Mouse (Mus musculus) midbrain, embryonic 14.5 days (tissue): ENCODE data around the gene Bag2. TPM values are rescaled to one million over a fixed set of nuclear protein-coding genes. Genes with fewer than 3 reads are reported as not detected.

Source experiments
- ATAC-seq: fragments of 200-750 bp; cut with Nextera tagmentation; 2 replicates; pipeline ENCODE4 v1.8.0; 2017; ENCODE audit warnings: moderate number of reproducible peaks, moderate library complexity; ENCODE audit not compliant: low FRiP score, low TSS enrichment
- DNase-seq: peaks from one replicate; pipeline ENCODE4 v3.0.0-alpha.2; 2015
- H3K27ac ChIP-seq: fragments of 300-500 bp; sonication (generic); replicated peaks from 2 replicates; pipeline ENCODE4 v1.5.1; 2014; ENCODE audit warnings: mild to moderate bottlenecking, low read depth, low read length, moderate library complexity
- H3K27me3 ChIP-seq: fragments of 300-500 bp; sonication (generic); 2 replicates; pipeline ENCODE4 v1.6.1; 2014; ENCODE audit warnings: low read length, control low read depth, mixed read lengths; ENCODE audit not compliant: control insufficient read depth, insufficient read depth
- H3K36me3 ChIP-seq: fragments of 300-500 bp; sonication (generic); 2 replicates; pipeline ENCODE4 v1.6.1; 2014; ENCODE audit warnings: low read length, control low read depth; ENCODE audit not compliant: control insufficient read depth, insufficient read depth
- H3K4me1 ChIP-seq: fragments of 300-500 bp; sonication (generic); 2 replicates; pipeline ENCODE4 v1.6.1; 2014; ENCODE audit warnings: mild to moderate bottlenecking, antibody characterized with exemption, low read length, control low read depth; ENCODE audit not compliant: control insufficient read depth, insufficient read depth
- H3K4me2 ChIP-seq: fragments of 300-500 bp; sonication (generic); 2 replicates; pipeline ENCODE4 v1.6.1; 2014; ENCODE audit warnings: mild to moderate bottlenecking, low read length, moderate library complexity
- H3K4me3 ChIP-seq: fragments of 300-500 bp; sonication (generic); replicated peaks from 2 replicates; pipeline ENCODE4 v1.5.1; 2014; ENCODE audit warnings: low read depth, low read length
- H3K9ac ChIP-seq: fragments of 300-500 bp; sonication (generic); replicated peaks from 2 replicates; pipeline ENCODE4 v1.6.1; 2014; ENCODE audit warnings: mild to moderate bottlenecking, low read length, moderate library complexity
- H3K9me3 ChIP-seq: fragments of 300-500 bp; sonication (generic); 2 replicates; pipeline ENCODE4 v1.6.1; 2016; ENCODE audit warnings: low read length, control low read depth, mixed read lengths; ENCODE audit not compliant: control insufficient read depth
- WGBS: fragments of 180-500 bp; shearing (Covaris S2); extraction: QIAGEN DNeasy Blood & Tissue Kit; methylation state at CpG from one replicate; pipeline ENCODE4 v1.1.7; 2014; 5-methylcytosine and 5-hydroxymethylcytosine counted together
- polyA plus RNA-seq: library from polyadenylated mRNA; unstranded; fragments of >200 nt; fragmentation: Nextera tagmentation; extraction: Ambion mirVana; gene quantifications from 2 replicates; pipeline ENCODE4 v1.2.1, GENCODE M21; 2014

The Bag2 gene
- polyA plus RNA-seq: 19.8 and 22.2 TPM in 2 replicates

DNA sequence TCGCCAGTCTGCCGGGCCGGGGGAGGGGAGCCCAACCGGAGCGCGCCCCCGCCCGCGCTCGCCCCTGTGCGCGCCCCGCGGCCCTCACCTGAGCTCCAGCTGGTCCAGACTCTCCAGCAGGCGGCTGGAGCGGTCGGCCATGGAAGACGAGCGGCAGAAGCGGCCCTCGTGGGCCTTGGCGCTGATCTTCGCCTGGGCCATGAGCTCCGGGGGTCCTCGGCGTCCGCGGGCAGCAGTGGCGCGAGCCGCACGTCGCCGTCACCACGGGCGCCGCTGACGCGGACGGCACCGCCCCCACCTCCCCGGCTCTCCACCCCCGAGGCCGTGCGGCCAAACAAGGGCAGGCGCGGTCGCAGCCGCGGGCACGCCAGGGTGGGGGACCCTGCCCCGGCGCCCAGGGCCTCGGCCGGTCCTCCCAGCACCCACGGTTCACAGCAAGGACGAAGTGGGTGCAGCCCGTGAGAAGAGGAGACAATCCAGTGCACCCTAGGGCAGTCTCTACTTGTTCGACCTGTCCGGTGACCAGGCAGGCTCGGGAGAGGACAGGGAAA is at the start of gene Bag2:
Gene Bag2, minus strand, starts transcription at position 305 of the 551 bp plus-strand sequence.
- no peaks in the 10 kb centered on the region for H3K27me3 ChIP-seq
- H3K36me3 ChIP-seq: peaks cover 8% of the 10 kb centered on the region
- H3K4me2 ChIP-seq: peak within 1 kb of the TSS; percentile 93
- H3K27ac ChIP-seq: 0 out of 2 replicates have a peak within 1 kb of the TSS, but pooled peaks have one; percentile 41
- H3K9me3 ChIP-seq: no peaks in the 10 kb centered on the region
- peak; percentile 74 for DNase-seq
- H3K4me1 ChIP-seq: 0 out of 2 replicates have a peak, but pooled peaks cover 5% of the 10 kb centered on the region
- ATAC-seq: peak; percentile 83
- H3K4me3 ChIP-seq: peak within 1 kb of the TSS; percentile 69
- H3K9ac ChIP-seq: peak within 1 kb of the TSS; percentile 83
- 0% methylated on average over 61 of the region's 61 CpGs for WGBS

- no peak overlapping the region for H3K4me2 ChIP-seq
- H3K4me1 ChIP-seq: no peaks in the 10 kb centered on the region
- no peaks in the 10 kb centered on the region for H3K9me3 ChIP-seq
- WGBS: 95% methylated on average over 2 of the region's 2 CpGs
- H3K4me3 ChIP-seq: no peak overlapping the region
- H3K36me3 ChIP-seq: peaks cover 74% of the 10 kb centered on the region
- no peak overlapping the region for H3K27ac ChIP-seq
- no peaks in the 10 kb centered on the region for H3K27me3 ChIP-seq
- ATAC-seq: no peak
- no peak overlapping the region for H3K9ac ChIP-seq
- no peak for DNase-seq
Measured at GRCm38 (mm10) chr1:33803323-33803722, 45.7 kb upstream of the Bag2 start.

- Histone ChIP-seq H3K27me3 (no peaks in the 10 kb centered on the region), H3K4me1 (no peaks in the 10 kb centered on the region), H3K9ac (no peak overlapping the region), H3K4me3 (no peak overlapping the region), H3K36me3 (peaks cover 64% of the 10 kb centered on the region), H3K27ac (no peak overlapping the region), H3K4me2 (no peak overlapping the region), H3K9me3 (no peaks in the 10 kb centered on the region)
- no peak for DNase-seq
- ATAC-seq: no peak
- 88% methylated on average over 3 of the region's 3 CpGs for WGBS
Measured at GRCm38 (mm10) chr1:33799620-33800019, 42.0 kb upstream of the Bag2 start.

- no peaks in the 10 kb centered on the region for H3K27me3 ChIP-seq
- ATAC-seq (no peak), DNase-seq (no peak)
- no peak overlapping the region for H3K9ac ChIP-seq
- WGBS: 73% methylated on average over 3 of the region's 3 CpGs
- H3K27ac ChIP-seq: no peak overlapping the region
- no peaks in the 10 kb centered on the region for H3K9me3 ChIP-seq
- H3K36me3 ChIP-seq: 0 out of 2 replicates have a peak, but pooled peaks cover 6% of the 10 kb centered on the region
- no peak overlapping the region for H3K4me2 ChIP-seq
- H3K4me1 ChIP-seq: no peaks in the 10 kb centered on the region
- no peak overlapping the region for H3K4me3 ChIP-seq
Measured at GRCm38 (mm10) chr1:33788493-33788892, 30.9 kb upstream of the Bag2 start.

GRCm38 (mm10) chr1:33788072-33788471 is 30.5 kb upstream of the Bag2 start:
- Histone ChIP-seq H3K27ac (no peak overlapping the region), H3K4me3 (no peak overlapping the region), H3K27me3 (no peaks in the 10 kb centered on the region), H3K36me3 (0 out of 2 replicates have a peak, but pooled peaks cover 8% of the 10 kb centered on the region), H3K4me2 (no peak overlapping the region), H3K4me1 (no peaks in the 10 kb centered on the region), H3K9me3 (no peaks in the 10 kb centered on the region), H3K9ac (no peak overlapping the region)
- ATAC-seq: no peak
- no peak for DNase-seq
- 86% methylated on average over 5 of the region's 5 CpGs for WGBS

DNA sequence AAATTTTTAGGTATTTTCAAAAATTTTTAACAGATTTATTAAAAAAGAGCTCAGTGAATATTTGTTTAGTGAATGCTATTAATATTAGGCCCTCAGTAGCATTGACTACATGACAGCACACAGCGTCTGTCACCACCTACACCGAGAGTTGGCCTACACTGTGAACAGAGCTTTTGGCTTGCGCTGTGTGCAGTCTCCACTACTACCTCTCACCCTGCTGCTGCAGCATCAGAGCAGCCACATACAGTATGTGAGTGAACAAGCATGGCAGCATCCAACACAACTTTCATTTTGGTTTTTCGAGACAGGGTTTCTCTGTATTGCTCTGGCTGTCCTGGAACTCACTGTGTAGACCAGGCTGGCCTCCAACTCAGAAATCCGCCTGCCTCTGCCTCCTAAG is 27.0 kb upstream of the Bag2 start:
- 96% methylated on average over 5 of the region's 5 CpGs for WGBS
- H3K4me1 ChIP-seq: no peaks in the 10 kb centered on the region
- H3K27ac ChIP-seq: no peak overlapping the region
- no peak overlapping the region for H3K4me2 ChIP-seq
- ATAC-seq: no peak
- peaks cover 25% of the 10 kb centered on the region for H3K36me3 ChIP-seq
- no peak overlapping the region for H3K4me3 ChIP-seq
- H3K27me3 ChIP-seq: no peaks in the 10 kb centered on the region
- H3K9me3 ChIP-seq: no peaks in the 10 kb centered on the region
- DNase-seq: no peak
- no peak overlapping the region for H3K9ac ChIP-seq

- ATAC-seq: no peak
- no peak for DNase-seq
- no peak overlapping the region for H3K27ac ChIP-seq
- no peaks in the 10 kb centered on the region for H3K4me1 ChIP-seq
- H3K4me3 ChIP-seq: no peak overlapping the region
- no peaks in the 10 kb centered on the region for H3K27me3 ChIP-seq
- WGBS: 90% methylated on average over 14 of the region's 14 CpGs
- H3K4me2 ChIP-seq: no peak overlapping the region
- no peaks in the 10 kb centered on the region for H3K9me3 ChIP-seq
- no peak overlapping the region for H3K9ac ChIP-seq
- H3K36me3 ChIP-seq: peaks cover 52% of the 10 kb centered on the region
Measured at GRCm38 (mm10) chr1:33776175-33776611, 18.6 kb upstream of the Bag2 start.

- Histone ChIP-seq H3K9me3 (no peaks in the 10 kb centered on the region), H3K4me1 (no peaks in the 10 kb centered on the region), H3K4me3 (no peak overlapping the region), H3K27me3 (no peaks in the 10 kb centered on the region), H3K9ac (no peak overlapping the region), H3K36me3 (peaks cover 68% of the 10 kb centered on the region), H3K4me2 (no peak overlapping the region), H3K27ac (no peak overlapping the region)
- no peak for DNase-seq
- 97% methylated on average over 9 of the region's 9 CpGs for WGBS
- no peak for ATAC-seq
Measured at GRCm38 (mm10) chr1:33772106-33772505, 14.5 kb upstream of the Bag2 start.

DNA sequence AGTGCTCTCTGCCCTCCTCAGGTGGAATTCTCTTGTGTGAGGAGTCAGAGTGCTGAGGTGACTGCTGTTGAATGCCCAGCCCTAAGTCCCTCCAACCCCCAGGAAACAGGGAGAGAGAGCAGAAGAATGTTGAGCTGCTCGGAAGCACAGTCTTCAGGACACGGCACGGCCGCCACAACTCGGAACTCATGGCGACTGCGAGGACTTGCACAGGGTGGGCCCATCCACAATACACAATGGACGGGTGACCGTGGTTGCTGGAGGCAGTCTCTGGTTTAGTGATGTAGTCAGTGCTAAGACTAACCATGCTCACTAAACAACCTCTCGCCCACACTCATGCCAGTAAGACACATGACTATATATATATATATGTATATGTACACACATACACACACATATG is 14.0 kb upstream of the Bag2 start:
- ATAC-seq (no peak), DNase-seq (no peak)
- Histone ChIP-seq H3K9me3 (no peaks in the 10 kb centered on the region), H3K36me3 (peaks cover 63% of the 10 kb centered on the region), H3K27me3 (no peaks in the 10 kb centered on the region), H3K4me2 (no peak overlapping the region), H3K27ac (no peak overlapping the region), H3K9ac (no peak overlapping the region), H3K4me3 (no peak overlapping the region), H3K4me1 (no peaks in the 10 kb centered on the region)
- WGBS: 95% methylated on average over 10 of the region's 10 CpGs
